Mouse (Mus musculus) kidney, adult 2 months (tissue): ENCODE results near the gene Ripply3. TPM values are rescaled to one million over a fixed set of nuclear protein-coding genes. Genes with fewer than 3 reads are reported as not detected.

ENCODE experiments used
- DNase-seq: peaks from one replicate; pipeline ENCODE4 v3.0.0; 2021
- H3K27ac ChIP-seq: fragments of 200-500 bp; 2 replicates; pipeline ENCODE4 v1.5.1; 2012; ENCODE audit warnings: low read depth, low read length, control low read depth, inconsistent platforms; ENCODE audit not compliant: insufficient read depth
- H3K27me3 ChIP-seq: fragments of 200-500 bp; replicated peaks from 2 replicates; pipeline ENCODE4 v1.6.1; 2012; ENCODE audit warnings: mild to moderate bottlenecking, moderate library complexity, low read length, inconsistent platforms; ENCODE audit not compliant: control insufficient read depth, insufficient read depth
- H3K36me3 ChIP-seq: fragments of 200-500 bp; 2 replicates; pipeline ENCODE4 v1.6.1; 2012; ENCODE audit warnings: mild to moderate bottlenecking, moderate library complexity, low read length, inconsistent platforms; ENCODE audit not compliant: control insufficient read depth, insufficient read depth
- H3K4me1 ChIP-seq: fragments of 200-500 bp; 2 replicates; pipeline ENCODE4 v1.6.1; 2011; ENCODE audit warnings: low read length; ENCODE audit not compliant: control insufficient read depth, insufficient read depth
- H3K4me3 ChIP-seq: fragments of 200-500 bp; 2 replicates; pipeline ENCODE4 v1.5.1; 2011; ENCODE audit warnings: mild to moderate bottlenecking, low read depth, low read length, control low read depth; ENCODE audit not compliant: insufficient read depth
- CTCF ChIP-seq: fragments of 200-500 bp; conservative IDR thresholded peaks from 2 replicates; pipeline ENCODE4 v1.5.1; 2011; ENCODE audit warnings: low read depth, mild to moderate bottlenecking, control low read depth, low read length, moderate library complexity, mixed read lengths; ENCODE audit not compliant: insufficient read depth, insufficient read length
- POLR2A ChIP-seq: fragments of 200-500 bp; IDR thresholded peaks from one replicate; pipeline ENCODE4 v1.6.1; 2011; ENCODE audit warnings: low read depth, low read length, control low read depth
- WGBS: fragments of 180-500 bp; shearing (Covaris S2); methylation state at CpG from one replicate; pipeline ENCODE4 v1.1.7; 2018; 5-methylcytosine and 5-hydroxymethylcytosine counted together
- polyA plus RNA-seq: library from polyadenylated mRNA; depleted of rRNA; stranded (reverse); fragments of >200 nt; gene quantifications from 2 replicates; pipeline ENCODE4 v1.2.3, GENCODE M21; 2012

Ripply3 gene
- polyA plus RNA-seq, 1 experiment, result 5.3 TPM

DNA sequence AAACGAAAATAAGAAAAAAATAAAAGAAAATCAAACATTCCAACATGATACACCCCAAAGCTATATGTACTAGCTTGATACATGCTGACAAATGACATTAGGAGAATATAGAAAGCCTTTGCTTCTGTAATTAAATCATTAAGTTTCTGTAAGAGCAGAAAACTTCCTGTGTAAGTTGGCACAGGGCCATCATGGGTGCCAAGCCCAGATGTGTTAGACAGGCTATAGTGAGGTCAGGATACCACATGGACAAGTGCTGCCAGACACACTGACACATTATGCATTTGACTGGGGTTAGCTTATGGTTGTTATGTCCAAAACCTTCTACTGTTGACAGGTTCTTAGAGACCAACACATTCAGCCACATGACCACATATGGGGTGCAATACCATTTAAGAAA is 13.0 kb upstream of the Ripply3 start:
- no peak for DNase-seq
- H3K27me3 ChIP-seq, result no peaks in the 10 kb centered on the region
- no peak overlapping the region for H3K27ac ChIP-seq
- H3K36me3 ChIP-seq, result no peaks in the 10 kb centered on the region
- 45% methylated on average over 1 of the region's 1 CpGs for WGBS
- no peak overlapping the region for H3K4me3 ChIP-seq
- no peak for TF ChIP-seq CTCF
- no peak for TF ChIP-seq POLR2A
- H3K4me1 ChIP-seq, result 0 out of 2 replicates have a peak, but pooled peaks cover 2% of the 10 kb centered on the region

DNA sequence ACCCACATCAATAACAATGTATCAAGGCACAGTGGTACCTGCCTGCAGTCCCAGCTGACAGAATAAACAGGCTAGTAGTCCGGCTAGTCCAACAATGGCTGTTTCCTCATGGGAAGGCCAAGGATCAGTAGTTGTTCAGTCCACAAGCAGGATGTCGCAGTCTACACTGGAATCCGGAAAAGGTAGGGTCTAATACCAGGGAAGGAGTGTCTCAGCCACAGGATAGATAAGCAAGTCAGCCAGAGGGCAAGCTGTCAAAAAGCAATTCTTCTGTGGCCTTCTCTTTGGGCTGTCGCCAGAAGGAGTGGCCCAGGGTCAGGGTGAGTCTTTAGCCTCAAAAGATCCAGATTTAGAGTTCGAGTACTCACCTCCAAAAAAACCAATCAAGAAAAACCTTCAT is 10.5 kb upstream of the Ripply3 start:
- no peak for TF ChIP-seq CTCF
- TF ChIP-seq POLR2A, result no peak
- Histone ChIP-seq H3K4me3 (no peak overlapping the region), H3K4me1 (no peaks in the 10 kb centered on the region), H3K27ac (peak overlapping the region; percentile 76; the same call in 1 of the 2 replicates), H3K36me3 (no peaks in the 10 kb centered on the region), H3K27me3 (no peaks in the 10 kb centered on the region)
- 67% methylated on average over 5 of the region's 5 CpGs for WGBS
- peak; percentile 92 for DNase-seq

GRCm38 (mm10) chr16:94320223-94320622 is 8.0 kb upstream of the Ripply3 start:
- no peak for TF ChIP-seq CTCF
- TF ChIP-seq POLR2A, result no peak
- H3K36me3 ChIP-seq, result no peaks in the 10 kb centered on the region
- WGBS, result 88% methylated on average over 5 of the region's 5 CpGs
- H3K4me3 ChIP-seq, result no peak overlapping the region
- no peaks in the 10 kb centered on the region for H3K4me1 ChIP-seq
- no peak for DNase-seq
- no peak overlapping the region for H3K27ac ChIP-seq
- no peaks in the 10 kb centered on the region for H3K27me3 ChIP-seq

GRCm38 (mm10) chr16:94323681-94324080 is 4.5 kb upstream of the Ripply3 start:
- TF ChIP-seq POLR2A (no peak), CTCF (no peak)

DNA sequence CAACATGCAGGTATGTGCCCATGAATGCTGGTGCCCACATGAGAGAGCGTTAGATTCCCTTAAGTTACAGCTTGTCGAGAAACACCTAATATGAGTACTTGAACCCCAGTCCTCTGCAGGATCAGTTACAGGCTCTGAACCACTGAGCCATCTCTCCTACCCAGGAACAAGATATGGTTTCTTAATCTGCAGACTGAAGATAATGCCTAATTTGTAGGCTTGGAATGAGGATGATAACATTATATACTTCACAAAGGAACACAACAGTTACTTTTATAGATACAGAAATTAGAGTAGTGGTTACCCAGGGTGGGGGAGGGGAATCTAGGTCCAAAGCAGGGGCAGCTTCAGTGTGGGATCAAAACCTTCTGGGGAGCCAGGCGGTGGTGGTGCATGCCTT is 2.2 kb upstream of the Ripply3 start:
- H3K4me3 ChIP-seq, result no peak overlapping the region

More at GRCm38 (mm10) chr16:94323681-94324080, 4.5 kb upstream of the Ripply3 start:
- WGBS, result 59% methylated on average over 5 of the region's 5 CpGs
- Histone ChIP-seq H3K4me1 (no peaks in the 10 kb centered on the region), H3K4me3 (no peak overlapping the region), H3K27ac (peak overlapping the region; percentile 68), H3K36me3 (no peaks in the 10 kb centered on the region), H3K27me3 (no peaks in the 10 kb centered on the region)
- peak; percentile 48 for DNase-seq

GRCm38 (mm10) chr16:94328881-94329867 is 954 bp downstream of the Ripply3 start:
- H3K4me1 ChIP-seq, result no peaks in the 10 kb centered on the region
- peak; percentile 32 for DNase-seq
- H3K27me3 ChIP-seq, result no peaks in the 10 kb centered on the region
- H3K4me3 ChIP-seq, result peak overlapping the region; percentile 64
- TF ChIP-seq POLR2A (no peak), CTCF (no peak)
- 34% methylated on average over 25 of the region's 25 CpGs for WGBS
- H3K36me3 ChIP-seq, result no peaks in the 10 kb centered on the region
- no peak overlapping the region for H3K27ac ChIP-seq

More for the DNA sequence above, 2.2 kb upstream of the Ripply3 start:
- no peak for TF ChIP-seq POLR2A
- no peak for TF ChIP-seq CTCF
- no peaks in the 10 kb centered on the region for H3K36me3 ChIP-seq
- WGBS, result 90% methylated on average over 3 of the region's 3 CpGs
- H3K4me1 ChIP-seq, result no peaks in the 10 kb centered on the region
- no peak overlapping the region for H3K27ac ChIP-seq
- no peak for DNase-seq
- no peaks in the 10 kb centered on the region for H3K27me3 ChIP-seq

GRCm38 (mm10) chr16:94330429-94330828 is 2.2 kb downstream of the Ripply3 start:
- TF ChIP-seq CTCF (no peak), POLR2A (no peak)
- Histone ChIP-seq H3K27me3 (no peaks in the 10 kb centered on the region), H3K4me1 (no peaks in the 10 kb centered on the region), H3K4me3 (no peak overlapping the region), H3K36me3 (no peaks in the 10 kb centered on the region), H3K27ac (no peak overlapping the region)
- WGBS, result 71% methylated on average over 5 of the region's 5 CpGs
- DNase-seq, result no peak
